In the genomic region with DNA sequence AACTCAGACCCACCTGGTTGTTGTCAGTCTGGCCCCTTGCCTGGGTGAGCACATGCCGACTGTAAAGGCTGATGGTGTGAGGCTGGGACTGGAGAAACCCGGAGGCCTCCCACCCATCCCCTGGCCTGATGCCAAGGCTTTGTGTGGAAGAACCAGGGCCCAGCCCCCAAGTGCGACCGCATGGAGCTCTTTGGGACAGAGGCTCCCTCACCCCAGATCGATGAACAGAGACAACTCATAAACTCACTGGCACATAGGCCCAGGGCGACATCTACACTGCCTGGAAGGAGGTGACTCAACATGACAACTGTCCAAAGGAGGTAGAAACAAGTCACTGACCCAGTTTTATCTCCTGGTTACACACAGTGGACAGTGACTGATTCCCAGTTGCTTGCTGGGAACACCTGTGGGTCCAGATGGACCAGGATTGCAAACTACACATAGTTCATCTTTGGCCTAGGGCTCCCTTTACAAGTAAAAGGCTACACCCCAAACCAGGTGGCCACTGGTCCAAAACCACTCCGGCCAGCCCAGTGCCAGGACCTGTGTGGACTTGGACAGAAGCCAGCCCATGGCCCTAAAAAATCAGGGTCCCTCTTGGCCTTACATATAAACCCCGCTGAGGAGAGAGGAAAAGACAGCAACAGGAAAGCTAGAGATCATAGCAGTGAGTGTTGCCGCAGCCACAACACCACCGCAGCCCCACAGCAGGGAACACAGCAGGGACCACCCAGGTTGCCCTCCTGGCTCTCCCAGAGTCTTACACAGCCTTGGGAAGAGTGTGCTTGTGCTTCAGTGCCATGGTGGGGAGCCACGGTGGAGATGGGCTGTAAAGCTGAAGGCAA, we compare ENCODE assay signal across 12 mouse cellular contexts.
A peak's percentile ranks its signal among the peaks of the same experiment; 100 is the strongest.
DNase-seq lines count a peak whose midpoint lies in the region; ATAC-seq and TF ChIP-seq lines count a peak whose summit lies in the region.
"Had no signal": no experiment of that assay in that cellular context is flagged by ENCODE, and none has a peak within 500 bp of the region (broad histone marks: within the 10 kb centered on the region; RNA-seq: fewer than 3 reads in every experiment).

No protein-coding gene starts in this region.

- no peak overlapping the region for H3K9ac ChIP-seq in forebrain, embryonic 14.5 days (ENCODE audit: low read length)
- H3K9ac ChIP-seq: liver, embryonic 14.5 days had no signal

- H3K4me1 ChIP-seq in forebrain, embryonic 14.5 days (ENCODE audit: control insufficient read depth, insufficient read depth, low read length) = peaks cover 10% of the 10 kb centered on the region; the same call in 1 of the 2 replicates
- peaks cover 15% of the 10 kb centered on the region for H3K4me1 ChIP-seq in forebrain, embryonic 10.5 days

- peak; percentile 48 for DNase-seq in forebrain, embryonic 14.5 days (ENCODE audit: low spot score)
- DNase-seq in forebrain, embryonic 10.5 days (ENCODE audit: extremely low spot score, low spot score) = no peak
- peak; percentile 26 to 65 for DNase-seq in left cerebral cortex, postnatal 10 days (ENCODE audit: extremely low spot score in 1 of 2, low spot score in 2 of 2)
- no peak for DNase-seq in left cerebral cortex, adult 2 months (ENCODE audit: extremely low spot score in 1 of 2, low spot score in 2 of 2)
- peak; percentile 91 for DNase-seq in brain, adult 2 months (ENCODE audit: low read depth, low spot score)
- peak; percentile 59 to 74 for DNase-seq in cerebellum, postnatal 25 days
- no peak for DNase-seq in MN1 (ENCODE audit: low spot score)
- DNase-seq: midbrain, embryonic 14.5 days; right cerebral cortex, adult 18-20 months had no signal

- no peaks in the 10 kb centered on the region for H3K9me3 ChIP-seq in forebrain, embryonic 14.5 days (replicated peaks; ENCODE audit: control insufficient read depth, low read length)
- H3K9me3 ChIP-seq in forebrain, embryonic 10.5 days = no peaks in the 10 kb centered on the region

- no peak overlapping the region for H3K4me3 ChIP-seq in forebrain, embryonic 14.5 days (ENCODE audit: low read depth, low read length)
- no peak overlapping the region for H3K4me3 ChIP-seq in forebrain, embryonic 10.5 days
- H3K4me3 ChIP-seq in left cerebral cortex, adult 2 months = no peak overlapping the region

- TF ChIP-seq CTCF in left cerebral cortex, adult 2 months (IDR thresholded peaks at IDR 0.05) = no peak

- H3K4me2 ChIP-seq in forebrain, embryonic 14.5 days (ENCODE audit: low read length) = no peak overlapping the region

- intact Hi-C loops in left cerebral cortex, postnatal 10 days (cut with DNase I) = loop anchor here (5.0 kb wide), 1 partner anchor 230 kb away; no protein-coding TSS in a partner anchor
- intact Hi-C loops in left cerebral cortex, adult 2 months (cut with DNase I) = no loop called here

- H3K36me3 ChIP-seq in forebrain, embryonic 14.5 days (ENCODE audit: control insufficient read depth, insufficient read depth, low read length) = no peaks in the 10 kb centered on the region
- no peaks in the 10 kb centered on the region for H3K36me3 ChIP-seq in forebrain, embryonic 10.5 days (replicated peaks)

- 48% methylated on average over 11 of the region's 11 CpGs for WGBS in forebrain, embryonic 14.5 days
- WGBS in forebrain, embryonic 10.5 days = 70% methylated on average over 11 of the region's 11 CpGs

- H3K27me3 ChIP-seq in forebrain, embryonic 14.5 days (replicated peaks; ENCODE audit: control insufficient read depth, insufficient read depth, low read length) = no peaks in the 10 kb centered on the region
- no peaks in the 10 kb centered on the region for H3K27me3 ChIP-seq in forebrain, embryonic 10.5 days (ENCODE audit: poor library complexity, severe bottlenecking)

- no peak overlapping the region for H3K27ac ChIP-seq in forebrain, embryonic 14.5 days (ENCODE audit: low read depth, low read length)
- no peak overlapping the region for H3K27ac ChIP-seq in forebrain, embryonic 10.5 days
- H3K27ac ChIP-seq in left cerebral cortex, adult 2 months = no peak overlapping the region
- H3K27ac ChIP-seq: kidney, postnatal 0 days; liver, embryonic 14.5 days had no signal

- no peak for ATAC-seq in forebrain, embryonic 14.5 days
- no peak for ATAC-seq in erythroblast, adult 5-6 weeks (replicated peaks; ENCODE audit: low FRiP score, poor library complexity, severe bottlenecking)

Comparison
In these comparisons a context has a peak if more than half of its experiments do, and no peak if none do; other contexts are left out.
1. DNase-seq: peak in forebrain, embryonic 14.5 days (single experiment), left cerebral cortex, postnatal 10 days (2 of 2), brain, adult 2 months (single experiment) and cerebellum, postnatal 25 days (2 of 2); none in forebrain, embryonic 10.5 days (single experiment), left cerebral cortex, adult 2 months (0 of 2) and MN1 (single experiment).